Comparison of ENCODE assay signal across 8 mouse cellular contexts in genomic region chr9:123529392-123530157, GRCm38 (mm10). TPM values are rescaled to one million over a fixed set of nuclear protein-coding genes. Genes with fewer than 3 reads are reported as not detected.
DNase-seq lines count a peak whose midpoint lies in the region; ATAC-seq lines count a peak whose summit lies in the region.

Sacm1l (plus strand) TSS chr9:123529759.

- peak; percentile 97 for ATAC-seq in heart, embryonic 13.5 days (ENCODE audit: extremely low read depth, insufficient number of reproducible peaks, low FRiP score, low TSS enrichment)
- peak; percentile 97 for ATAC-seq in liver, embryonic 12.5 days
- ATAC-seq in stomach, embryonic 15.5 days (ENCODE audit: insufficient read depth, low FRiP score, low read depth) = peak; percentile 99

- 0 out of 2 replicates have a peak, but pooled peaks cover 3% of the 10 kb centered on the region for H3K36me3 ChIP-seq in heart, embryonic 13.5 days
- H3K36me3 ChIP-seq in liver, embryonic 12.5 days = no peaks in the 10 kb centered on the region; the same call in 1 of the 2 replicates
- no peaks in the 10 kb centered on the region for H3K36me3 ChIP-seq in stomach, embryonic 15.5 days

- peaks cover 5% of the 10 kb centered on the region for H3K4me1 ChIP-seq in brown adipose tissue, adult 24 weeks (ENCODE audit: control insufficient read depth, insufficient read depth, insufficient read length, low read length)
- peaks cover 46% of the 10 kb centered on the region for H3K4me1 ChIP-seq in heart, embryonic 13.5 days
- peaks cover 55% of the 10 kb centered on the region for H3K4me1 ChIP-seq in liver, embryonic 12.5 days
- peaks cover 12% of the 10 kb centered on the region; the same call in 1 of the 2 replicates for H3K4me1 ChIP-seq in stomach, embryonic 15.5 days

- peak within 1 kb of the TSS; percentile 98 for H3K9ac ChIP-seq in heart, embryonic 13.5 days
- peak within 1 kb of the TSS; percentile 96 for H3K9ac ChIP-seq in liver, embryonic 12.5 days
- H3K9ac ChIP-seq in stomach, embryonic 15.5 days = peak within 1 kb of the TSS; percentile 92

- peak within 1 kb of the TSS; percentile 78 for H3K27ac ChIP-seq in brown adipose tissue, adult 24 weeks (replicated peaks; ENCODE audit: low read depth, low read length)
- peak within 1 kb of the TSS; percentile 94 for H3K27ac ChIP-seq in heart, embryonic 13.5 days (replicated peaks)
- peak within 1 kb of the TSS; percentile 96 for H3K27ac ChIP-seq in liver, embryonic 12.5 days
- peak within 1 kb of the TSS; percentile 95 for H3K27ac ChIP-seq in stomach, embryonic 15.5 days

- DNase-seq in CD4-positive, CD25-positive, alpha-beta regulatory T cell, adult 2 months (ENCODE audit: low read depth, low spot score) = peak; percentile 99
- DNase-seq in fat pad, adult 2 months (ENCODE audit: extremely low read depth, low read depth, low spot score) = peak; percentile 95
- DNase-seq in kidney, postnatal 10 days = peak; percentile 100
- peak; percentile 96 to 97 for DNase-seq in natural killer cell, adult 2 months (ENCODE audit: low spot score in 2 of 2)

- H3K4me2 ChIP-seq in heart, embryonic 13.5 days = peak within 1 kb of the TSS; percentile 77
- peak within 1 kb of the TSS; percentile 75 for H3K4me2 ChIP-seq in liver, embryonic 12.5 days
- peak within 1 kb of the TSS; percentile 62 for H3K4me2 ChIP-seq in stomach, embryonic 15.5 days

- no peaks in the 10 kb centered on the region for H3K27me3 ChIP-seq in heart, embryonic 13.5 days (replicated peaks)
- no peaks in the 10 kb centered on the region for H3K27me3 ChIP-seq in liver, embryonic 12.5 days (replicated peaks)
- H3K27me3 ChIP-seq in stomach, embryonic 15.5 days (replicated peaks) = no peaks in the 10 kb centered on the region

- no peaks in the 10 kb centered on the region for H3K9me3 ChIP-seq in heart, embryonic 13.5 days
- no peaks in the 10 kb centered on the region for H3K9me3 ChIP-seq in liver, embryonic 12.5 days (replicated peaks)
- no peaks in the 10 kb centered on the region for H3K9me3 ChIP-seq in stomach, embryonic 15.5 days

- under 1% methylated on average over 76 of the region's 79 CpGs for WGBS in heart, embryonic 13.5 days
- under 1% methylated on average over 76 of the region's 79 CpGs for WGBS in liver, embryonic 12.5 days (ENCODE audit: insufficient replicate concordance)
- under 1% methylated on average over 77 of the region's 79 CpGs for WGBS in stomach, embryonic 15.5 days

- H3K4me3 ChIP-seq in brown adipose tissue, adult 24 weeks (ENCODE audit: insufficient read depth, low read depth, low read length) = peak within 1 kb of the TSS; percentile 78
- H3K4me3 ChIP-seq in heart, embryonic 13.5 days = peak within 1 kb of the TSS; percentile 98
- H3K4me3 ChIP-seq in liver, embryonic 12.5 days = peak within 1 kb of the TSS; percentile 91
- H3K4me3 ChIP-seq in stomach, embryonic 15.5 days (replicated peaks) = peak within 1 kb of the TSS; percentile 98

RNA-seq across cellular contexts. Expression of gene Sacm1l, which starts in this region (rescaled TPM):
- 67.2 and 80.7 TPM in 2 replicates for polyA plus RNA-seq in brown adipose tissue, adult 24 weeks (2012; ENCODE audit: insufficient read depth, insufficient read length, missing spikeins)
- polyA plus RNA-seq in heart, embryonic 13.5 days (2015; fragmentation: Nextera tagmentation; extraction: Ambion mirVana) = 37.6 and 41.7 TPM in 2 replicates
- 36.3 and 36.7 TPM in 2 replicates for polyA plus RNA-seq in liver, embryonic 12.5 days (2016; fragmentation: Nextera tagmentation; extraction: Ambion mirVana)
- polyA plus RNA-seq in stomach, embryonic 15.5 days (2015; fragmentation: Nextera tagmentation; extraction: Ambion mirVana) = 52.3 and 56.5 TPM in 2 replicates

Comparison
In these comparisons a context has a peak if more than half of its experiments do, and no peak if none do; other contexts are left out.
1. Peak in every context shown above with its lines: DNase-seq, ATAC-seq, H3K4me3 ChIP-seq and H3K27ac ChIP-seq.